Mouse (Mus musculus) G1E (cell line): ENCODE measurements around the gene RPS10-NUDT3. TPM values are rescaled to one million over a fixed set of nuclear protein-coding genes. Genes with fewer than 3 reads are reported as not detected.

Experiments used
- ATAC-seq: 2 replicates; pipeline ENCODE4 v1.8.0; 2016; ENCODE audit warnings: mild to moderate bottlenecking; ENCODE audit not compliant: insufficient number of reproducible peaks, poor library complexity, low FRiP score, severe bottlenecking; ENCODE audit errors: extremely low read depth
- DNase-seq: peaks from one replicate; pipeline ENCODE4 v3.0.0; 2012; ENCODE audit warnings: low spot score
- H3K27me3 ChIP-seq: 2 replicates; pipeline ENCODE4 v1.6.1; 2012; ENCODE audit warnings: mild to moderate bottlenecking, low read length, inconsistent platforms; ENCODE audit not compliant: insufficient read depth
- H3K36me3 ChIP-seq: replicated peaks from 2 replicates; pipeline ENCODE3; 2012; ENCODE audit warnings: mild to moderate bottlenecking, inconsistent platforms
- H3K4me1 ChIP-seq: 2 replicates; pipeline ENCODE4 v1.6.1; 2012; ENCODE audit warnings: low read depth, low read length, inconsistent platforms, mixed read lengths; ENCODE audit not compliant: insufficient read depth
- H3K4me3 ChIP-seq: 2 replicates; pipeline ENCODE4 v1.5.1; 2012; ENCODE audit warnings: low read depth, mild to moderate bottlenecking, inconsistent platforms, low read length, moderate library complexity, mixed read lengths
- H3K9me3 ChIP-seq: replicated peaks from 2 replicates; pipeline ENCODE4 v1.6.1; 2012; ENCODE audit warnings: inconsistent platforms
- CTCF ChIP-seq: IDR thresholded peaks from 2 replicates; pipeline ENCODE4 v1.5.1; 2012; ENCODE audit warnings: low read depth, low read length, inconsistent platforms, mixed read lengths
- GATA1 ChIP-seq: IDR thresholded peaks from 2 replicates; pipeline ENCODE4 v1.6.1; 2012; ENCODE audit warnings: borderline replicate concordance, low read length, inconsistent platforms, mixed read lengths
- GATA2 ChIP-seq: IDR thresholded peaks from 2 replicates; pipeline ENCODE4 v1.6.1; 2012; ENCODE audit warnings: low read depth, low read length, inconsistent platforms, borderline replicate concordance
- POLR2AphosphoS5 ChIP-seq: IDR thresholded peaks from 2 replicates; pipeline ENCODE4 v1.6.1; 2012; ENCODE audit warnings: low read depth, low read length, inconsistent platforms; ENCODE audit not compliant: insufficient replicate concordance
- TAL1 ChIP-seq: conservative IDR thresholded peaks from 2 replicates; pipeline ENCODE4 v1.6.1; 2012; ENCODE audit warnings: low read depth, low read length, inconsistent platforms, mixed read lengths
- polyA plus RNA-seq: library from polyadenylated mRNA; stranded (reverse); fragments of >175 nt; gene quantifications from 2 replicates; pipeline ENCODE4 v1.2.3, GENCODE M21; 2012
- total RNA-seq, 2 experiments: library from RNA; stranded (forward) in 1 of 2; stranded (reverse) in 1 of 2; fragments of 200-1000 nt in 1 of 2; fragments of >200 nt in 1 of 2; fragmentation: Nextera tagmentation in 1 of 2; gene quantifications; 2 replicates each; pipeline ENCODE4 v1.2.3; 2014 to 2017

Gene RPS10-NUDT3
- total and polyA plus RNA-seq, 3 experiments: not detected

- DNase-seq (no peak), ATAC-seq (no peak)
- no peak for TF ChIP-seq TAL1
- no peak for TF ChIP-seq CTCF
- TF ChIP-seq GATA2: no peak
- no peak for TF ChIP-seq GATA1
- H3K4me1 ChIP-seq: peaks cover 56% of the 10 kb centered on the region
- H3K4me3 ChIP-seq: no peak overlapping the region
- peaks cover 28% of the 10 kb centered on the region for H3K36me3 ChIP-seq
- no peaks in the 10 kb centered on the region for H3K9me3 ChIP-seq
- H3K27me3 ChIP-seq: no peaks in the 10 kb centered on the region
These were observed 9.4 kb downstream of the RPS10-NUDT3 start for GRCm38 (mm10) chr17:27625455-27626251.

- TF ChIP-seq TAL1 (no peak), GATA1 (no peak), POLR2AphosphoS5 (no peak), CTCF (no peak), GATA2 (no peak)
- H3K9me3 ChIP-seq: no peaks in the 10 kb centered on the region
- DNase-seq (peak; percentile 78), ATAC-seq (peak; percentile 47; the same call in 1 of the 2 replicates)
- peaks cover 32% of the 10 kb centered on the region for H3K36me3 ChIP-seq
- H3K4me1 ChIP-seq: peaks cover 60% of the 10 kb centered on the region
- H3K27me3 ChIP-seq: no peaks in the 10 kb centered on the region
- peak within 1 kb of the TSS; percentile 87 for H3K4me3 ChIP-seq
These were observed 11.4 kb downstream of the RPS10-NUDT3 start, which contains the start of gene Nudt3 for GRCm38 (mm10) chr17:27623360-27624326. Gene Nudt3 (minus strand): TSS chr17:27623495.

- Histone ChIP-seq H3K4me3 (peak overlapping the region; percentile 87), H3K27me3 (no peaks in the 10 kb centered on the region), H3K4me1 (peaks cover 63% of the 10 kb centered on the region), H3K36me3 (peaks cover 36% of the 10 kb centered on the region), H3K9me3 (peaks cover 4% of the 10 kb centered on the region)
- no peak for ATAC-seq
- TF ChIP-seq CTCF (no peak), GATA2 (no peak), GATA1 (no peak)
- peak; percentile 58 for DNase-seq
These were observed 12.2 kb downstream of the RPS10-NUDT3 start for GRCm38 (mm10) chr17:27622611-27623359.

GRCm38 (mm10) chr17:27621705-27622531, 13.1 kb downstream of the RPS10-NUDT3 start:
- Histone ChIP-seq H3K9me3 (peaks cover 7% of the 10 kb centered on the region), H3K27me3 (no peaks in the 10 kb centered on the region), H3K4me1 (peaks cover 61% of the 10 kb centered on the region), H3K4me3 (peak overlapping the region; percentile 87), H3K36me3 (peaks cover 39% of the 10 kb centered on the region)
- DNase-seq (no peak), ATAC-seq (no peak)
- TF ChIP-seq POLR2AphosphoS5: no peak
- TF ChIP-seq GATA2: no peak
- TF ChIP-seq CTCF: no peak
- TF ChIP-seq TAL1: no peak
- no peak for TF ChIP-seq GATA1

GRCm38 (mm10) chr17:27621161-27621560, 13.9 kb downstream of the RPS10-NUDT3 start:
- no peak for DNase-seq
- H3K4me1 ChIP-seq: peaks cover 63% of the 10 kb centered on the region
- peaks cover 45% of the 10 kb centered on the region for H3K36me3 ChIP-seq
- peak overlapping the region; percentile 44; the same call in 1 of the 2 replicates for H3K4me3 ChIP-seq
- TF ChIP-seq GATA1 (no peak), CTCF (no peak), POLR2AphosphoS5 (no peak), GATA2 (no peak), TAL1 (no peak)
- no peak for ATAC-seq
- H3K9me3 ChIP-seq: peaks cover 7% of the 10 kb centered on the region
- no peaks in the 10 kb centered on the region for H3K27me3 ChIP-seq
